Mouse (Mus musculus) kidney, postnatal 36 days (tissue): ENCODE results near the gene Bcat2.
"Not testable (repeated sequence)": the region's sequence is repeated elsewhere in the genome, so short reads cannot be mapped to it uniquely, and the experiment has no call there.

Experiments used
- DNase-seq, 2 experiments: peaks; one replicate each; pipeline ENCODE4 v3.0.0; 2021 to 2022; ENCODE audit warnings: mixed read lengths in 2 of 2

The Bcat2 gene

DNA sequence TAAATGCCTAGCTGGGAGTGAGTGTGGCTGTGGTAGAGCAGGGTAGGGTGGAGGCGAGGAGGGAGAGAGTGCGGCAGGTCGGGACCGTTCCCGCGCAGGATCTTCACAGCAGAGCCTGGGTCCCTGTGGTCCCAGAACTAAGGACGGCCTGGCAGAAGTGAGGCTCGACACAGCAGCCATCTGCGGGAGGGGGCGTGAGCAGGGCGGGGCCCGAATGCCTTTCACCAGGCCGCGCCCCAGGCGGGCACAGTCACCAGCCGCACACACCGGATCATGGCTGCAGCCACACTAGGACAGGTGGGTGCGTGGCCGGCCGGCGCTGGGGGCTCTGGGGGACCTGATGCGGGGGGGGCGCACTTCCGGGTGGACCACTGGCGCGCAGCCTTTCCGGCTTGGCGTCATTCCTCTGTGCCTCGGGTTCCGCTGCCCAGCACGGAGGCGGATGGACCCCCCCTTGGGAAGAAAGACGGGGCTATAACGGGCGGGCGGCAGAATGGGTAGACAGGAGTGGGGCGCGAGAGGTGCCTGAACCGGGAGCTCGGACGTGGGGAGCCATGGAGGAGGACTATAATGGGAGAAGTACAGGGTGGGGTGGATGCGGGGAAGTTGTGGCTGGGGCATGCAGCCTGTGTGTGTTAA is at the start of gene Bcat2:
Gene Bcat2, plus strand, starts transcription at position 51 of the 639 bp plus-strand sequence.
- peak; percentile 77 to 85 for DNase-seq

DNA sequence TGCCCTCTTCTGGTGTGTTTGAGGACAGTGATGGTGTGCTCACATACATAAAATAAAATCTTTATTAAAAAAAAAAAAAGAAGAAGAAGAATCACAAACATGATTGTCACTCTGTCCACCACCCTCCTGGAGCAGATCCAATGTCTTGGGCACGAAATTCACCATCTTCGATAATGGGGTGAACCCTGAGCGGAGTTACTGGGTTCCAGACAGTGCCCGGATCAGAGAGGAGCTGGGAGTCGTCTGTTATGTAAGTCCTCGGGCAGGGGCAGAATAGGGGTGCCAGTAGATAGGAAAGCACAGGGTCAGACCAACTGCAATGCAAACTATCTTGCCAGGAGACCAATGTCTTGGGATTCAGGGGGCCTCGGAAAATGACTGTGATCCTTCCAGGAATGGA is 49.3 kb upstream of the Bcat2 start:
- no peak for DNase-seq

DNA sequence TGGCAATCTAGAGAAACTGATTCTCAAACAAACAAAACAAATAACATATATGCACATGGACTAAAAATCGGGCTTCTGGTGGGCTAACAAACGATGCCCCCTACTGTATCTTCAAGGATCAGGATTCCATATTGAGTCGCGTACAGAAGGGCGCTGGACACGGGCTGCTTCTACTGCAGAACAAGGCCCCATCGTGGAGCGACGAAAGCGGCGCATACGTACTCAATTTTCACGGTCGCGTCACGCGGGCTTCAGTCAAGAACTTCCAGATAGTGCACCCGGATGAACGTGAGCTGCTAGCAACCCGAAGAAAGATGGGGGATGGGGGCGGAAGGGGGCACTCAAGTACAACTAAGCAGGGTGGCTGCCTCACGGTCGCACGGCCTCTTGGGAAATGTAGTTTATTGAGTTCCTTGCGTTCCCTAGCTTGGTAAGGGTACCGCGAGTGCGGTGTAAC is 48.2 kb upstream of the Bcat2 start:
- DNase-seq, result peak; percentile 95

DNA sequence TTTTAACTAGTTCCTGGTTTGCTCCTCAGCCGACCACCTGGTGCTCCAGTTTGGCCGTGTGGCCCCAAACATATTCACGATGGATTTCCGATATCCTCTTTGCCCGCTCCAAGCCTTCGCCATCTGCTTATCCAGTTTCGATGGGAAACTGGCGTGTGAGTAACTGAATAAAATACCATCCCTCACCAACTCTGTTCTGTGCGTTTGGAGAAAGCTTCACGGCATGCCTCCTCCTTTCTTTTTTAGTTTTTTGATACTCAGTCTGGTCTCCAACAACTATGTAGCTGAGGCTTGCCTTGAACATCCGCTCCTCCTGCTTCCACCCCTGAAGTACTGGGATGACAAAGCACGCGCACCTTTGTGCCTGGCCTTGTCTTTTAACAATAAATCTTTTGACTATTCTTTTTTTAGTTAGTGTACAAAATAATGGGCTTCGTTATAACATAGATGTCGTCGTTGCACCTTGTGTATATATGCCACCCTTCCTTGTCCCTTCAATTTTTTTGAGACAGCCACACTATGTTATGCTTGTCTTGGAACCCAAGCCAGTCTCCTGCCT is 47.7 kb upstream of the Bcat2 start:
- DNase-seq, result no peak

DNA sequence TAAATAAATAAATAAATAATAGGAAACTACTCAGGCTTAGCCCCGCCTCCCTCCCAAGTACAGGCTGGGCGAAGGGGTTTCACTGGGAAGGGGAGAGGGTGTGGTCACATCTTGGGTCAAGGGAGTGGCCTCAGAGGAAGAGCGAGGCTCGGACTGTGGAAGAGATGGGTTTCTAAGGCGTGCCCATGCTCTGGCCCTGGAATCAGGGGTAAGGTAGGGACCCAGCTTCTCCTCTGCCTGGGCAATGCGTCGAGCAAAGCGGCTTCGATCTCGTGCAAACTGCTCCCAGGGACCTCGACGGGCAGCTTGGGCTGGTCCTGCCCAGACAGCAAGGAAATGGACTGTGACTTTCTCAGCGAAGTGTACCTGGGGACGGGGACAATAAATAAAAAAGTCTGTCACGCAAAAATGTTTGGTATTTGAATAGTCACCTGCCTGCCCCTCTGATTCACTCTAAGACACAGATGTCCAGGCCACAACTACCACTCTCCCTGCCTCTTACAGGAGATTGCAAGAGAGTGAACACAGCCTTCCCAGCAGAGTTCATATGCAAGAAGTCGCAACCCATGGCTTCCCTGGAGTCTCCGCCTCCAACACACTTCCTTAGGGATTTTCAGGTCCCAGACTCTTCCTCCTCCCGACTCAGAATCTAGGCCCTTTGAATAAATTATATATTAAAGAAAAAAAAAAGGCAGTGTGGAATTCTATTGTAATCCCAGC is 46.8 kb upstream of the Bcat2 start:
- peak in 1 of 2 experiments; percentile 19 for DNase-seq

DNA sequence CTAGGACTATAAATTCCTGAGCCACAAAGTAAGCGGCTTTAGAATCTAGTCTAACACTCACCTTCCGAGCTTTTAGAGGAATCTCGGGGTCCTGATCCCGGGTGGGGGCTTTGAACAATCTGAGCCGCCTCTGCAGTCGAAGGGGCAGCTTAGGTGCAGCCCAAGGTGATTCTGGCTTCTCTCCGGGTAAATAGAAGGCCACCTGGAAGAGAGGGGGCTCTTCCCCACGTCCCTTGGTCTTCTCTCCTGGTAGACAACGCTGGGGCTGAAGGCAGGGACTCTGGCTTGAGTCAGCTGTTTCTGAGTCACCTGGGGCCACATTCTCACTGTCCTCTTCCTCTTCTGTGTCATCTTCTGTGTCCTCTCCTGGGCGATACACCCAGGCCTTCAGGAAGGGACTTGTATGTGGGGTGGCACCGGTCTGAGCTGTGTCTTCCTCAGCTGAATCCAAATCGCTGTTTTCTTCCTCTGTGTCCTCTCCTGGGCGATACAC is 46.2 kb upstream of the Bcat2 start:
- DNase-seq, result no peak

DNA sequence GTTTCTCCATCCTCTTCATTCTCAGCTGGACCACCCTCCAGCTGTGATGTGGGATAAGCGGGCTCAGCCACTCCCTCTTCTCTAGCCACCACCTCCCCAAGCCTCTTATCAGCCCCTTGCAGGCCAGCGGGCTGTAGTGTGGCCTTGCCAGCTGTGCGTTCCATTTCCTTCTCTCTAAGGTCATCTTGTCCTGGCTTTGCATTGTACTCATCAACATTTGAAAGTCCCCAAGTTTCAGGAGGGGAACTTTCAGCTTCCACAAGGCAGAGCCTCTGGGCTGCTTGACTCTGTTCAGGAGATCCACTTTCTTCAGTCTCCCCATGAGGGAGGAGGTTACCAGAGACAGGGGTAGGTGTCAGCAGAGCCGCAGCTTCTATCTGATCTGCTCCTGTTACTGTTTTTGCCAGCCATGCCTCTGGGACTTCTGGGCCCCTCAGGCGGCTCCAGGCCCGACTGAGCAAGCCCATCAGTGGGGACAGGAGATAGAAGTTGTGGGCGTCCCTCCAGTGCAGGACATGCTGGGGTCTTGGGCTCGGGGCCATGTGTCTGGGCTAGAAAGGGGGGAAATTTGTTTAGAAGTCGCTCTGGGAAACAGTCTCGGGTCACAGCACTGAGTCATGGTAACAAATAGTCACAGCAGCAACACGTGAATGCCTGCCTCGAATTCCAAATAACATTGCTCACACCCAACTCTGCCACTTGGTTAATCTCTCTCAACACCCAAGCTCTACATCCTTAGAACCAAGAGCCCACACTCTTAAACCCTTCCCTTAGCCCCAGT is 44.9 kb upstream of the Bcat2 start:
- peak in 1 of 2 experiments; percentile 31 for DNase-seq

DNA sequence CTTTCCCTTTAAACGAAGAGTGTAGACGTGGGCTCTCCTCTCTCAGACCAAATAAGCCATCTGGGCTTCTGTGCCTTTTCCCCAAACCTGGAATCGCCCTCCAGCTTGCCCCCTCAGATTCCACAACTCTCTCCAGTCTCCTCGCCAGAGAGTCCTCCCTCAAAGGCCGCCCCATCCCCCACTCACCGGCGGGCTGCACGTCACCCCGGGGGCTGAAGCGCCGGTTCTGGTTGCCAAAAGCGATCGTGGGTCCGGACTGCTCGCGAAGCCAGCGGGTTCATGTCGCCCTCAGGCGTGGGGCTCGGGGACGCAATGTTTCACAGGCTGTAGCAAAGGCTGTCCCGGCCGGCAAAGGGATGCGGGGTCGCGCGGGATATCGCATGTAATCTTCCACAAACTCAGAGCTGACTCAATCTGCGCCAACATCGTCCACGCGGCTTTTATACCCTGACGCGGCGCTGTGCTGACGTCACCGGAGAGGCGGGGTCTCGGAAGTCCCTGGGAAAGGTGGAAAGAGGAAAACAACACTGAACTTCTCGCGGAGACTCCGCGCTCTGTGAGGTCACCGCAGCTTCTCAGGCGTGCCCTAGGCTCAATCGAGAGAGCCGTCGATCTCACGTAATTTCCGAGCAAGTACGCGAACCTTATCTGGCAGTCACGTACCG is 44.0 kb upstream of the Bcat2 start, which contains the start of the genes Ppp1r15a and Plekha4:
Gene Ppp1r15a, minus strand, starts transcription at position 460 of the 665 bp plus-strand sequence.
Gene Plekha4, plus strand, starts transcription at position 522 of the 665 bp plus-strand sequence.
- DNase-seq, result peak; percentile 95 to 97

DNA sequence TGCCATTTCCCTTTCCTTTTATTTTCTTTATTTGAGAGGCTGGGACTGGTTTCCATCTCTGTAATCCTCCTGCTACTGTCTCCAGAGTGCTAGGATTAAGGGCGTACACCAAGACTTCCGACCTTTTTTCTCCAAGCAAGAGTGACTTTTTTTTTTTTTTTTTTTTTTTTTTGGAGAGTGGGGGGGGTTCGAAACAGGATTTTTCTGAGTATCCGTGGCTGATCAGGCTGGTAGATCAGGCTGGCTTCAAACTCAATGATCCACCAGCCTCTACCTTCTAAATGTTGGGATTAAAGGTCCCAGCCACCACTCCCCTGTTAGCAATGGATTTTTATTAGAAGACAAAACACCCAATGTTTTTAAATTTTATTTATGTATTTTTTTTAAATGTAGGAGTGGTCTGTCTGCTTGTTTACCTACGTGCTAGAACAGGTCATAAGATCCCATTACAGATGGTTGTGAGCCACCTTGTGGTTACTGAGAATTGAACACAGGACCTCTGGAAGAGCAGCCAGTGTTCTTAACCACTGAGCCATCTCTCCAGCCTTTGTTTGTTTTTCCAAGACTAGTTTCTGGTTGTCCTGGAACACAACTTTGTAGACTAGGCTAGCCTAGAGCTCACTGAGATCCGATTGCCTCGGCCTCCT is 43.4 kb upstream of the Bcat2 start:
- peak; percentile 37 to 66 for DNase-seq

DNA sequence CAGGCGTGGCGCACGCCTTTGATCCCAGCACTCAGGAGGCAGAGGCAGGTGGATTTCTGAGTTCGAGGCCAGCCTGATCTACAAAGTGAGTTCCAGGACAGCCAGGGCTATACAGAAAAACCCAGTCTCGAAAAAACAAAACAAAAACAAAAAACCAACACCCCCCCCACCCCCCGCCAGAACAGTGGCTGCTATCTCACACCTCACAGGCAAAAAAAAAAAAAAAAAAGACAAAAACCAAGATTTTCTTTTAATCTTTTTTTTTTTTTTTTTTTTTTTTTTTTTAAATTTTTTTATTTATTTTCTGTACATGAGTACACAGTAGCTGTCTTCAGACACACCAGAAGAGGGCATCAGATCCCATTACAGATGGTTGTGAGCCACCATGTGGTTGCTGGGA is 42.8 kb upstream of the Bcat2 start:
- DNase-seq, result not testable (repeated sequence)

DNA sequence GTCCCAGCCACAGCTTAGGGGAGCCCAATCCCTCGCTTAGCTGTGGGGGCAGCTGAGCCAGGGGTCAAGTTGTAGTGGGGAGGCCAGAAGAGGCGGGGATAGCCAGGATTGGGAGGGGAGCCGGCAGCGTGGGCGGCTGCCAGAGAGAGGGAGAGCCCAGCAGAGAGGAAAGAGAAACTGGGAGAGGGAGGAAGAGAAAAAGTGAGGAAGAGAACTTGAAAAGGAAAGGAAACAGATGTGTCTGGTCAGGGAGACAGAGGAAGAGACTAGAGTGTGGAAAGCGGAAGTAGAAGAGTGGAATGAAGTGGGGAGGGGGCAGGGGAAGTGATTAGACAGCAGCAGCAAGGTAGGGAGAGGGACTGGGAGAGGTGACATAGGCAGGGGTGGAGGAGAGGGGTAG is 40.5 kb upstream of the Bcat2 start:
- no peak for DNase-seq

DNA sequence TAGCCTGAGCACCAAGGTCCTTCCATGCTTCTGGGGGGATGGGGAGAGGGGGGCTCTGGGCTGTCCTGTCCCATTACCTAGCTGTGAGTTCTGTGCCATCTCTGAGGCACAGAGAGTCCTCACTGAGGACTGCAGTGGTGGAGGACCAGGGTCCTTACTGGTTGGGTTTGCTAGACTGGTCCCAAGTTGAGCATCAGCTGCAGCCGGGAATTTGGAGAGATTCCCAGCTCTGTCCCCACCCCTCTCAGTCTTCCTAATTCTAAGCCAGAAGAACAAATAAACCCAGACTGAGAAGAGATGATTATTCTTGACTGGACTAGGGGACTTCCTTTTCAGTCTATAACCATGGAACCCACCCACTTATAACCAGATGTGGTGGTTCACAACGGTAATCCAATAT is 39.3 kb upstream of the Bcat2 start:
- DNase-seq, result no peak

DNA sequence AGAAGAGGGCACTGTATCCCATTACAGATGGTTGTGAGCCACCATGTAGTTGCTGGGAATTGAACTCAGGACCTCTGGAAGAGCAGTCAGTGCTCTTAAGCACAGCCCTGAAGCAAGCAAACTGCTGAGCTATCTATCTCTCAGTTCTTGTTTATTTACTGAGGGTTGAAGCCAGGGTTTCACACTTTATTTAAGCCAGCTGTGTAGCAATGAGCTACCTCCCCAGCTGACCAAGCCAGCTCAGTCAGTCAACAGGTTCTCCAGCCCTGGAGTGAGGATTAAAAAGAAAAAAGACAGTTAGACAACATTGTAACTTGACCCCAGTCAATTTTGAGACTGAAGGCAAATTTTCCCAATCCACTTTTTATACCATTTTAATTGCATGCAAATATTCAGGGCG is 34.3 kb upstream of the Bcat2 start:
- DNase-seq, result no peak

DNA sequence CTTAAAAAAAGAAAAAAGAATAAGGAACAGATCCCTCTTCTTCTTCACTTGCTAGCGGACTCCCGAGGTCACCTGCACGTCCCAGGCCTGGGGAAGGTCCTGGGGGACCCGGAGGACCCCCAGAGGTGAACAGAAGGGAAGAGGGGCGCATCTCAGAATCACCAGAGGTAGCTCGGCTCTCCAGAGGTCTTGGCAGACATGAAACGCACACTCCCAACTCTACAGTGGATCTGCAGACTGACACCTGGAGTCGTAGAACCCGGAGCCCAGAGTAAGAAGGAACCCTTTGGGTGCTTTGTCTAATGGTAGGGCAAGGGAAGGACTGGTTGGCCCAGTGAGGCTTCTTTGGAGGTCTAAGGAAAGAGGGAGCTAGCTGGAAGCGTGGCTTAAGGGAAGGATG is 32.4 kb upstream of the Bcat2 start:
- DNase-seq, result no peak

DNA sequence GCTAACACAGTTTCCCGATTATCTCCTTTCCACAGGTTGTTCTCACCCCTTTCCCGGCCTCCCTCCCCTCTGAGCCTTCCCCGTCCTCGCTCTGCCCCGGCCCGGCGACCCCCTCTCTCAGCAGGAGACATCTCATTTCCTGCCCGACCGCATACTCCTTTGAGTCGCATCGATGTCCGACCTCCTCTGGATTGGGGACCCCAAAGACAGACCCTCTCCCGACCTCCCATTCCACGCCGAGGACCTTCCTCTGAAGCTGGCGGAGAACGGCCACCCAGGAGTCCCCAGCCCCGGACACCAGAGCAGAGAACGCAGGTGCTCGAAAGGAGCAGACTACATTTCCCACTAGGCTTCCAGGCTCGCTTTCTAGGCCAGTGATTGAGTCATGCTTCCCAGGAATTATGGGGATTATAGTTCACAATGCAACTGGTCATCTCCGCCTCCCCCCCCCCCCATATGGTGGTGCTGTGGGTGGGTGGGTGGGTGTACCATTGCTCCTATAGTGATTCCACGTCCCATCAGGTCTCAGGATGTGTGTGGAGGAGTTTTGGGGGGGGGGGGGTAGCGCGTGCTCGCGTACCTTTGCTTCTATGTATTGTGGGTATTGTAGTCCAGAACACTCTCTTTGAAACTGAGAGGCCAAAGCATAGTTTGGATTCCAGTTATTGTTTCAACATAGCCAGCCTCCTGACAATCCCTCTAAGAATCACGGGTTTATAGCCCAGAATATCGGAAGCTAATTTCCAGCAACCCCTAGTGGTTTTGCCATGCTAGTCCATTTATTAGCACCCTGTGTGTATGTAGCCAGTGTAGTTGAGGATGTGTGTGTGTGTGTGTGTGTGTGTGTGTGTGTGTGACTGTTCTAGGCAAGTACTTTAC is 31.6 kb upstream of the Bcat2 start:
- DNase-seq, result peak; percentile 71 to 76

DNA sequence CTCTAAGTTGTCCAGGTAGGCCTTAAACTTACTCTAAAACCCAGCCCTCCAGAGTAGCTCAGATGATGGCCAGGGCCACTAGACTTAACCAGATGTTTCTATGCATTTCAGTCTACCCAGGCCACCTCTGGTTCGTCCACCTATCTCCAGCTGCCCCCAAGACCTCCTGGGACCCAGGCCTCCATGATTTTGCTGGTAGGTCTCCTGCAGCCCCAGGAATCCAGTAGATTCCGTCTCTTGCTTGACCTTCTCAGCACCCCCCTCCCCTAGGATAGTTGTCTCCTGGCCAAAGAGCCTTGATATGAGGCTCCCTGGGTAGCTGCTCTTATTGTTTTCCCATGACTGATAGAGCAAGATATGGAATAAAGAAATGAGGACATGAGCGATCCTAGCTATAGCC is 30.9 kb upstream of the Bcat2 start:
- no peak for DNase-seq

DNA sequence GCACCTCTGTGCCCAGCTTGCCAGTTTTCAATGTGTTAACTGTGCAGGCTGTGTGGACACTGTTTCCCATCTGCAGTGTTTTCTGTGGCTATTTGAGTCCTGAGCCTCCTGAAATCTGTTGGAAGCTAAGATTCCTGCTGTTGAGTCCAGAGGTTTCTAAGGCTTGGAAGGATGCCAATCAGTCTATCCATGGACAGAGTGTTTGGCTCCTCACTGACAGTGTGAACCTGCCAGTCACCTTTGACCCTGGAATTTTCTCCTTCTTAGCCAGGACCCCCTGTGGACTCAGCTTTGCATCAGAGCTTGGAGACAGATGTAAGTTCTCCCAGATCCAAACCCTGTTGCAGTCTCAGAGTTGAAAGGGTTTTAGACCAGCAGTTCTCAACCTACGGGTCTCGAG is 29.7 kb upstream of the Bcat2 start:
- DNase-seq, result peak; percentile 53 to 61

DNA sequence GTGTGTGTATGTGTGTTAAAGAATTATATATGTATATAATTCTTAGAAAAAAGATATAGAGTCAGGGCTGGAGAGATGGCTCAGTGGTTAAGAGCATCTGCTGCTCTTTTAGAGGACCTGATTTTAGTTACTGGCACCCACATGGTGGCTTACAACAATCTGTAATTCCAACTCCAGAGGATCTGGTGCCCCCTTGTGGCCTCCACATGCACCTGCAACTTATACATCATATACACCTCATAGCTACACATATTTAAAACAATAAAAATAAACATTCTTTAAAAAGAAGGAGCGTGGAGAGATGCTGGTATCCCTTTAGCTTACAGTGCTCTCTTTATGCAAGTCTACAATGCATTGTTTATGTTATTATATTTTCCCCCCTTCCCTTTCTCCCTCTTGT is 25.4 kb upstream of the Bcat2 start:
- DNase-seq, result no peak

DNA sequence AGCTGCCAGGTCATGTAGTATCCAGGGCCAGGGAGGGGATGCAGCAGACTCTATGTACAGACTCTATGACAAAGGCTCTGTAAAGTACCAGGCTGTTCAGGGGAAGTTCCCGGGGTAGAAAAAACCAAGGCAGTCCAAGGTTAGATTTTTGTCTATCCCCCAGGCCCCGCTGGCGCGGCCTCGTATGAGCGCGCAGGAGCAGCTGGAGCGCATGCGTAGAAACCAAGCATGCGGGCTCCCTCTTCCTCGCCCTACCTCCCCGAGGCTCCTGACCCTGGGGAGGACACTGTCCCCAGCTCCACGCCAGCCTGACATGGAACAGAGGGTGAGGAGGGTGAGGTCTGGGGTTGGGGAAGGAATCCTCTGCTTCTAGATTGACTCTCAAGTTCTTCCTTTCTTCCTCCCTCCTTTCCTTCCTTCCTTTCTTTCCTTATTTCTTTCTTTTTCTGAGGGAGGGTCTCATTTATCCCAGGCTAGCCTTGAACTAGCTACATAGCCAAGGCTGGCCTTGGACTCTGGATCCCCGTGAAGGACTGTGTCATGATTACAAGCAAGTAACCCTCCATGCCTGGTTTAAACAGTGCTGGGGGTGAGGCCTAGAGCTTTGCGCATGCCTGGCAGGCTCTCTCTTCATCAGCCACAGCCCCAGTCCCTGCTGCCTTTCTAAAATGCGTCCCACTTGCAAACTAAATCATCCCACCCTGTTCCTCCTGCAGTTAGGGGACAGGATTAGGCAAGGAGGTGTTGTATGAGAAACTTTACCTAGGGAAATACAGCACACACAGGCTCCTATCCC is 20.1 kb upstream of the Bcat2 start:
- no peak for DNase-seq
